Comparison of ENCODE assay signal across 10 mouse cellular contexts in genomic region chr5:126201535-126201934, GRCm38 (mm10).
DNase-seq lines count a peak whose midpoint lies in the region; ATAC-seq and TF ChIP-seq lines count a peak whose summit lies in the region.
"Had no signal": no experiment of that assay in that cellular context is flagged by ENCODE, and none has a peak within 500 bp of the region (broad histone marks: within the 10 kb centered on the region; RNA-seq: fewer than 3 reads in every experiment).

No protein-coding gene starts in this region.

- no peaks in the 10 kb centered on the region for H3K36me3 ChIP-seq in limb, embryonic 11.5 days (ENCODE audit: control insufficient read depth, insufficient read depth, low read length)

- WGBS in limb, embryonic 11.5 days = 29% methylated on average over 4 of the region's 4 CpGs

- TF ChIP-seq POLR2A in brain, embryonic 14.5 days (IDR thresholded peaks at IDR 0.05; ENCODE audit: borderline replicate concordance, extremely low read depth, insufficient read depth, insufficient read length, poor library complexity, severe bottlenecking) = no peak

- no peak overlapping the region for H3K4me3 ChIP-seq in layer of hippocampus, adult 2 months
- H3K4me3 ChIP-seq in limb, embryonic 11.5 days (ENCODE audit: low read depth, low read length) = no peak overlapping the region

- no peak overlapping the region for H3K4me2 ChIP-seq in limb, embryonic 11.5 days (ENCODE audit: low read depth, severe bottlenecking)

- H3K9ac ChIP-seq in limb, embryonic 11.5 days (ENCODE audit: low read length) = no peak overlapping the region

- H3K4me1 ChIP-seq in limb, embryonic 11.5 days (ENCODE audit: control insufficient read depth, insufficient read depth, low read length) = no peaks in the 10 kb centered on the region

- H3K27me3 ChIP-seq in limb, embryonic 11.5 days (ENCODE audit: control insufficient read depth, insufficient read depth, low read length) = no peaks in the 10 kb centered on the region

- ATAC-seq in limb, embryonic 11.5 days (ENCODE audit: insufficient number of reproducible peaks, low FRiP score, low TSS enrichment, low read depth) = no peak

- H3K27ac ChIP-seq in layer of hippocampus, adult 2 months = no peak overlapping the region
- H3K27ac ChIP-seq in limb, embryonic 11.5 days (replicated peaks; ENCODE audit: low read depth, low read length) = no peak overlapping the region

- TF ChIP-seq CTCF in layer of hippocampus, adult 2 months (conservative IDR thresholded peaks at IDR 0.05) = peak; percentile 71
- TF ChIP-seq CTCF in brain, embryonic 14.5 days (IDR thresholded peaks at IDR 0.05; ENCODE audit: borderline replicate concordance, extremely low read depth, insufficient read depth, insufficient read length) = peak; percentile 51

- peak; percentile 6 for DNase-seq in adrenal gland, adult 2 months
- no peak for DNase-seq in adrenal gland, postnatal 4 days (ENCODE audit: low spot score in 2 of 2)
- DNase-seq in layer of hippocampus, adult 2 months (ENCODE audit: low spot score in 2 of 2) = no peak
- DNase-seq in layer of hippocampus, adult 9-11 months = no peak
- peak; percentile 51 for DNase-seq in brain, embryonic 14.5 days (ENCODE audit: low read depth)
- DNase-seq in limb, embryonic 11.5 days (ENCODE audit: low spot score) = peak; percentile 21
- DNase-seq in thymus, adult 18-20 months = no peak
- no peak for DNase-seq in testis, postnatal 14 days (ENCODE audit: low spot score)
- DNase-seq: gastrocnemius, postnatal 14 days; kidney, postnatal 25 days had no signal

- H3K9me3 ChIP-seq in limb, embryonic 11.5 days (ENCODE audit: control insufficient read depth, low read length) = no peaks in the 10 kb centered on the region

Comparison
In these comparisons a context has a peak if more than half of its experiments do, and no peak if none do; other contexts are left out.
1. DNase-seq: peak in adrenal gland, adult 2 months (single experiment), brain, embryonic 14.5 days (single experiment) and limb, embryonic 11.5 days (single experiment); none in adrenal gland, postnatal 4 days (0 of 2), layer of hippocampus, adult 2 months (0 of 2), layer of hippocampus, adult 9-11 months (single experiment), thymus, adult 18-20 months (0 of 2) and testis, postnatal 14 days (single experiment).